Mouse (Mus musculus) E14TG2a.4 (cell line): ENCODE data around the gene Plac1.

Experiments
- CTCF ChIP-seq: conservative IDR thresholded peaks from 2 replicates; pipeline ENCODE4 v1.5.1; 2014; ENCODE audit warnings: low read length
- POU5F1 ChIP-seq: IDR thresholded peaks from 2 replicates; pipeline ENCODE4 v1.6.1; 2014; ENCODE audit warnings: low read length, borderline replicate concordance

- TF ChIP-seq CTCF (no peak), POU5F1 (no peak)
Observed at GRCm38 (mm10) chrX:53123562-53123961, 116.3 kb downstream of the Plac1 start.
